Mouse (Mus musculus): ENCODE data around the gene Exoc3l2. TPM values are rescaled to one million over a fixed set of nuclear protein-coding genes. Genes with fewer than 3 reads are reported as not detected.

The Exoc3l2 gene
- polyA plus RNA-seq, 1 experiment, result not detected

- WGBS, result 22% methylated on average over 6 of the region's 6 CpGs
- Histone ChIP-seq H3K4me3 (ENCODE audit: insufficient read depth, low read depth, low read length) (peak overlapping the region; percentile 91), H3K4me1 (ENCODE audit: control insufficient read depth, insufficient read depth, low read length) (peaks cover 21% of the 10 kb centered on the region), H3K27ac (ENCODE audit: insufficient read depth, low read depth, low read length) (0 out of 2 replicates have a peak overlapping the region, but pooled peaks have one; percentile 3)
- TF ChIP-seq POLR2A (IDR thresholded peaks at IDR 0.05; ENCODE audit: insufficient read depth, low read depth, low read length), result no peak
- TF ChIP-seq CTCF (IDR thresholded peaks at IDR 0.05; ENCODE audit: insufficient read depth, low read depth, low read length), result no peak
These were observed 3.8 kb upstream of the Exoc3l2 start for GRCm38 (mm10) chr7:19459144-19459870.

GRCm38 (mm10) chr7:19460500-19460899, 2.6 kb upstream of the Exoc3l2 start:
- no peak overlapping the region for H3K27ac ChIP-seq (ENCODE audit: insufficient read depth, low read depth, low read length)
- H3K4me1 ChIP-seq (ENCODE audit: control insufficient read depth, insufficient read depth, low read length), result peaks cover 21% of the 10 kb centered on the region
- 95% methylated on average over 1 of the region's 1 CpGs for WGBS
- no peak overlapping the region for H3K4me3 ChIP-seq (ENCODE audit: insufficient read depth, low read depth, low read length)
- TF ChIP-seq CTCF (IDR thresholded peaks at IDR 0.05; ENCODE audit: insufficient read depth, low read depth, low read length) (no peak), POLR2A (IDR thresholded peaks at IDR 0.05; ENCODE audit: insufficient read depth, low read depth, low read length) (no peak)

DNA sequence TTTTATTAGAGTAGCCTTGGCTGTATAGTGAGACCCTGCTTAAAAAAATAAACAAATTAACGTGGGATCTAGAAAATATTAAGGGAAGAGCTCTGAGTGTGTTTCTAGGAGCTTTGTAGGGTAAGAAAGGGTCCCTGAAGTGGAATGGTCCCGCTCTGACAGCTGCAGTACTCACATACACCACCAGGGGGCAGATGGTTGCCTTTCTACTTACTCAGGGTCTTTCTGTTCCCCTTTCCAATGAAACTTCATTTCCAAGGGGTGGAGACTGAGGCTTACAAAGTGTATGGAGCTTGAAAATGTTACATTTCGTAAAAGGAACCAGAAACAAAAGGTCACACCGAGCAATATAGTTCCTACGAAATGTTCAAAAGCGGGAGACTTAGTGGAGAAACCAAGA, 1.6 kb upstream of the Exoc3l2 start:
- 8% methylated on average over 6 of the region's 6 CpGs for WGBS
- TF ChIP-seq CTCF (IDR thresholded peaks at IDR 0.05; ENCODE audit: insufficient read depth, low read depth, low read length) (no peak), POLR2A (IDR thresholded peaks at IDR 0.05; ENCODE audit: insufficient read depth, low read depth, low read length) (no peak)
- Histone ChIP-seq H3K4me1 (ENCODE audit: control insufficient read depth, insufficient read depth, low read length) (peaks cover 15% of the 10 kb centered on the region), H3K27ac (ENCODE audit: insufficient read depth, low read depth, low read length) (no peak overlapping the region), H3K4me3 (ENCODE audit: insufficient read depth, low read depth, low read length) (no peak overlapping the region)

GRCm38 (mm10) chr7:19462443-19462842, 688 bp upstream of the Exoc3l2 start:
- WGBS, result 78% methylated on average over 4 of the region's 4 CpGs
- Histone ChIP-seq H3K4me3 (ENCODE audit: insufficient read depth, low read depth, low read length) (no peak overlapping the region), H3K4me1 (ENCODE audit: control insufficient read depth, insufficient read depth, low read length) (peaks cover 10% of the 10 kb centered on the region), H3K27ac (ENCODE audit: insufficient read depth, low read depth, low read length) (no peak overlapping the region)
- TF ChIP-seq CTCF (IDR thresholded peaks at IDR 0.05; ENCODE audit: insufficient read depth, low read depth, low read length), result no peak
- TF ChIP-seq POLR2A (IDR thresholded peaks at IDR 0.05; ENCODE audit: insufficient read depth, low read depth, low read length), result no peak

- TF ChIP-seq CTCF (IDR thresholded peaks at IDR 0.05; ENCODE audit: insufficient read depth, low read depth, low read length) (no peak), POLR2A (IDR thresholded peaks at IDR 0.05; ENCODE audit: insufficient read depth, low read depth, low read length) (no peak)
- no peak overlapping the region for H3K4me3 ChIP-seq (ENCODE audit: insufficient read depth, low read depth, low read length)
- no peaks in the 10 kb centered on the region for H3K4me1 ChIP-seq (ENCODE audit: control insufficient read depth, insufficient read depth, low read length)
- 41% methylated on average over 22 of the region's 22 CpGs for WGBS
- no peak overlapping the region for H3K27ac ChIP-seq (ENCODE audit: insufficient read depth, low read depth, low read length)
These were observed 1.5 kb downstream of the Exoc3l2 start for GRCm38 (mm10) chr7:19464367-19465307.

DNA sequence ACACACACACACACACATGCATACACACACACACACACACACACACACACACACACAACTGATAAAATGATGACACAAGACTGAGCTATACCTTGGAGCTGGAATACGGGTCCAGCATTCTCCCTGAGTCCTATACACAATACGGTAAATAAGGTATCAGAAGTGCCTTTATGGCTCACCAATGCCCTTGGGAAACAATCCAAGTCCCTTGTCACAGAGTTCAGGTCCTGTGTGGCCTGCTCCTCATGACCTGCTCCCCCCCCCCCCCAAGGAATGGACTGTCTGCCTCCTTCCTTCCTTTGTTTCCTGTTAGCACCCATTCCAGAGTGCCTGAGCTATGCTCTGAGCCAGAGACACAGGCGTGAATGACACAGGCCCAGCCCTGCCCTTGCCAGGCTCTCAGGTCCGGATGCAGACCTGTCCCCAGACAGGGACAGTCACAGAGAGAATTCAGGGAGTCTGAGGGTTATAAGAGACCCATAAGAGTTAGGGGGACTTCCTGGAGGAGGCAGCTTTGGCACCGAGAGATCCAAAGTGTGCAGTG, 3.5 kb downstream of the Exoc3l2 start:
- Histone ChIP-seq H3K4me1 (ENCODE audit: control insufficient read depth, insufficient read depth, low read length) (no peaks in the 10 kb centered on the region), H3K27ac (ENCODE audit: insufficient read depth, low read depth, low read length) (no peak overlapping the region), H3K4me3 (ENCODE audit: insufficient read depth, low read depth, low read length) (no peak overlapping the region)
- TF ChIP-seq POLR2A (IDR thresholded peaks at IDR 0.05; ENCODE audit: insufficient read depth, low read depth, low read length) (no peak), CTCF (IDR thresholded peaks at IDR 0.05; ENCODE audit: insufficient read depth, low read depth, low read length) (no peak)
- WGBS, result 68% methylated on average over 5 of the region's 5 CpGs

DNA sequence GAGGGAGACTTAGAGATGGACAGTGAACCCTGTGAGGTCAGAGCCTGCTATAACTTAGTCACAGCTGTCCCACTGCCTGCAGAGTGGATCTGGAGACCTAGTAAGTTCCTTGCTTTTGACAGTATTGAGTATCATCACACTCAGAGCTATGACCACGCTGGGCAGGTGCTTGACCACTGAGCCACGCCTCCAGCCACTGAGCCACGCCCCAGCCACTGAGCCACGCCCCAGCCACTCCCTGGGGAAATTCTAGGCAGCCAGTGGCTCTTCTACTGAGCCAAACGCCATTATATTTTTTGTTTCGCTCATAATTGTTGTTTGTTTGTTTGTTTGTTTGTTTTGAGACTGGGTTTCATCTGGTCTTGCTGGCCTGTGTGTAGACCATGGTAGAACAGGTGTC, 4.5 kb downstream of the Exoc3l2 start:
- Histone ChIP-seq H3K4me3 (ENCODE audit: insufficient read depth, low read depth, low read length) (no peak overlapping the region), H3K4me1 (ENCODE audit: control insufficient read depth, insufficient read depth, low read length) (no peaks in the 10 kb centered on the region), H3K27ac (ENCODE audit: insufficient read depth, low read depth, low read length) (no peak overlapping the region)
- WGBS, result 29% methylated on average over 6 of the region's 6 CpGs
- no peak for TF ChIP-seq CTCF (IDR thresholded peaks at IDR 0.05; ENCODE audit: insufficient read depth, low read depth, low read length)
- TF ChIP-seq POLR2A (IDR thresholded peaks at IDR 0.05; ENCODE audit: insufficient read depth, low read depth, low read length), result no peak

GRCm38 (mm10) chr7:19468279-19468678, 5.1 kb downstream of the Exoc3l2 start:
- Histone ChIP-seq H3K4me1 (ENCODE audit: control insufficient read depth, insufficient read depth, low read length) (no peaks in the 10 kb centered on the region), H3K27ac (ENCODE audit: insufficient read depth, low read depth, low read length) (no peak overlapping the region), H3K4me3 (ENCODE audit: insufficient read depth, low read depth, low read length) (no peak overlapping the region)
- WGBS, result 64% methylated on average over 12 of the region's 12 CpGs
- TF ChIP-seq CTCF (IDR thresholded peaks at IDR 0.05; ENCODE audit: insufficient read depth, low read depth, low read length) (no peak), POLR2A (IDR thresholded peaks at IDR 0.05; ENCODE audit: insufficient read depth, low read depth, low read length) (no peak)

- Histone ChIP-seq H3K4me3 (ENCODE audit: insufficient read depth, low read depth, low read length) (no peak overlapping the region), H3K27ac (ENCODE audit: insufficient read depth, low read depth, low read length) (no peak overlapping the region), H3K4me1 (ENCODE audit: control insufficient read depth, insufficient read depth, low read length) (peaks cover 2% of the 10 kb centered on the region)
- WGBS, result 27% methylated on average over 23 of the region's 23 CpGs
- TF ChIP-seq CTCF (IDR thresholded peaks at IDR 0.05; ENCODE audit: insufficient read depth, low read depth, low read length) (no peak), POLR2A (IDR thresholded peaks at IDR 0.05; ENCODE audit: insufficient read depth, low read depth, low read length) (no peak)
These were observed 6.3 kb downstream of the Exoc3l2 start for GRCm38 (mm10) chr7:19469404-19469803.
